Mouse (Mus musculus): ENCODE data around the gene Kif5c.

Gene Kif5c

DNA sequence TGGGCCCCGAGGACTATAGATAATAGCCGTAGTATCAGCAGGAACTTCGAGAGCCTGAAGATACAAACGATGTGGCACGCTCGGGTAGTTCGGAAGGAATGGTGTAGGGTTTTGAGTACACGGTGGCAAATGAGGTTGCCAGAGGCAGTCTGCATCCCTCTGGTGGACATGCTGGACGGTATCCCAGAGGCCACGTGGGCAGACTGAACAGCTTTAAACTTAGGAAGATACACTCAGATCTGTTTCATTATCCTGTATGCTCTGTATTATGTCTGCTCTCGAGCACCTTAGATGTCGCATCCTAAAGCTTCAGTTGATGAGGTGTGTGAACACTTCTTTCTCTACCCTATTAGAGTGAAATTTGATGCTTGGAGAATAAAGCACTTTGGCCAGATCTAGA lies 56.9 kb downstream of the Kif5c start:
- no peak for DNase-seq

DNA sequence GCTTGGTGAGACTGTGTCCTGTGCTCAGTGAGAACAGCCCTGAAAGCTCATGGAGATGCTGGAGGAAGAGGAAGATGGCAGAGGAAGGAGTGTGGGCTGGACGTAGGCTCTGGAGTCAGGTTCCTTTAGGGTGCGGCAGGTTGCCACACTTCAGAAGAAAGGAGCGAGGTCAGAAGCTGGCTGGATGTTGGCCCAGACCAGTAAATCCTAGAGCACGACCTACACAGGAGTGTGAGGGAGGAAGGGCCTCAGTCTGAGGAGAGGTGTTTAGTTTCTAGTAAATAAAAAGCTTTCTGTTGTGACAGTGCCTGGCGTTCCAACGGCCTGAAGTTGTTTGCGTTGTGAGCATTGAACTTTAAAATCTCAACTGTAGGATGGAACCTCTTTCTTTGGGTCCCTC lies 59.3 kb downstream of the Kif5c start:
- DNase-seq, result no peak

DNA sequence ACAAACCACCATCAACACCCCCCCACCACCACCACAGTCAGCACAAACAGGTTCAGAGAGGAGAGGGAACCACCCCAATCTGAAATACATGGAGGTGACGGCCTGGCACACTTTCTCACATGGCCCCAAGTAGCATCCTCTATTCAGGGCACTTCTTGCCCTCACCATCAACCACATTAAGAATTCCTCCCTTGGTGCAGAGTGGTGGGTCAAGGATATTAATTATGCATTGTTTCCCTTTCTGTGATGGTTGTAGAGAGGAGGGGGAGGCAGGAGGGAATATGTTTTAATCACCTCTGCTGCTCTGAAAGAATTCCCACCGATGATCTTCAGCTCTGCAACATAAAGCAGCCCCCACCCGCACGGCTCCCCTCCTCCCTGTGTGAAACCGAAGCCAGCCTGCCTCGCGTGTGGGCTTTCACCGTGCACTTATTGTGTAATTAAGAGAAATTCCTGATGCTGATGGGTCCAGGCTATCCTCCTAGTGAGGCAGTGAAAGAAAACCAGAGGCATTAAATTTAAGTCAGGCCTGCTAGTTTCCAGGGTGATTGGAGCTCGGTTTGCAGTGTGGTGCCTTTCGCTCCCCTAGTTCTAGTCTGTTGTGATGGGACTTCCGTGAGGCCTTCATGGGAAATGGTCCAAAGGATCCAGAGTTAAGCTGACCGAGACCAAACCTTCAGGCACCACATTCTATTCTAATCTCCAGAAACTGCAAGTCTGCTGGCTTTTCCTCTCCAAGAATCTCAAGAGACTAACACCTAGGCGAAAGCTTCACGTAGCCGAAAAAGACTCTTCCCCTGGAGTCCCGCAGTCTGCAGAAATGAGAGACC lies 60.3 kb downstream of the Kif5c start:
- no peak for DNase-seq

DNA sequence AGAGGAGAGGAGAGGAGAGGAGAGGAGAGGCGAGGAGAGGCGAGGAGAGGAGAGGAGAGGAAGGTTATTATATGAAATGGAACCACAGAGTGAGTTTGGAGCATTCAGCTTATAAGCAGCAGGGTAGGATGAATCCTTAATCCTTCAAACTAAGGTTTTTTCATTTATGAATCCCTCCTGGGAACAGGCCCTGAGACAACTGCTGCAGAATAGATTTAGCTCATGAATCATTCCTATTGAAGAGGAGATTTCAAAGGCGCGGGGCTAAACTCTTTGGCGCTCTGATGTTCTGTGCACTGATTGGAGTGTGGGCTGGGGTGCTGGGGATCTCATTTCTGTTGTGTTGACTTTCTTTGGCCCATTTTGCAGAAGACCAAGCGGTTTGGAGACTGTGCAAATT lies 63.7 kb downstream of the Kif5c start:
- DNase-seq, result no peak

DNA sequence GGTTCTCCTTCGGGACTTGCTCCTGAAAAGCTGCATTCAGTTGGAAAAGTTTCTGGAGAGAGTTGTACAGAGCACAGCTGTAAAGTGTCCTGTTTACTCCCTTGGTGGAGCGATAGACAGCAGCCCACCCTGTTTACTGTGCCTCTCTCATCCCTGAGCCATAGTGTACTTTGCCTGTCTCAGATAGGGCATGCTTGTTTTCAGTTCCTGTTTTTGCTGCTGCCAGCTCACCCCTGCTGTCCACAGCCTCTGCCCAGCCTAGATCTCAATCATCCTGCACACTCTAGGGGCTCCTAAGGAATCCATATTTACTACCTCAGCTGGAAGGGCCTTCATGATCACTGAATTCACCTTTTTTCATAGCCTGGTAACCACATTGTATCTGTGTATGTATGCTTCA lies 65.7 kb downstream of the Kif5c start:
- no peak for DNase-seq

DNA sequence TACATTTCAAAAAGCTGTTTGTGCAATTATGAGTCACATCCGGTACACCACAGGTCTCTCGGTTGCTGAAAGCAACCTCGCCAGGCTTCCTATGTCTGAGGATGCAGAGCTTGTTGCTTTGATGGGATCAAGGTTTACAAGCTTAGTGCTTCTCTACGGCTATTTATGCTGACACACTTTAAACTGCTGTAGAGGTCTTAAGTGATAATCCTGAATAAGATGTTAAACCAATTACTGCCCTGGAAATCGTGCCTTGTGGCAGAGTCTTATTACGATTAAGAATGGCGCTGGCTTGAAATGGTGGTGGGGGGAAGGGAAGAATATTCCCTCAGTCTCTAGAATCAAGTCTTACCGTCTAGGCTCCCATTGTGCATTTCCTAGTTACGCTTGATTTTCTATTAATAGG lies 71.3 kb downstream of the Kif5c start:
- no peak for DNase-seq

DNA sequence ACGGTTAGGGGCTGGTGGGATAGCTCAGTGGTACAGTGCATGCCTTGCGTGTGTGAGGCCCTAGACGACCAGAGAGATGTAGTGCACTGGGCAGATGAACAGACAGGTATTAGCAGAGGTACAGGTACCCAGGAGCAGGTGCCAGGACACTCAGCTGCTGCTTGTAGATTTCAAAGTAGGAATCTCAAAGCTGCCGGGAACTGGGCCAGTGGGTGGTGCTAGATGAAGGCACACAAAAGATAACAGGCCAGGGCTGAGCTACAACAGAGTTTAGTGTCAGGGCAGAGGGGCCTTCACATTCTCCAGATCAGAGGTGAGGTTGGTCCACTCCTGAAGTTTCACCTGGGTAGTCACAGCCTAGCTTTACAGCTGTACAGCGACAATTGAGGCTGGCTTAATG lies 72.3 kb downstream of the Kif5c start:
- DNase-seq, result no peak

DNA sequence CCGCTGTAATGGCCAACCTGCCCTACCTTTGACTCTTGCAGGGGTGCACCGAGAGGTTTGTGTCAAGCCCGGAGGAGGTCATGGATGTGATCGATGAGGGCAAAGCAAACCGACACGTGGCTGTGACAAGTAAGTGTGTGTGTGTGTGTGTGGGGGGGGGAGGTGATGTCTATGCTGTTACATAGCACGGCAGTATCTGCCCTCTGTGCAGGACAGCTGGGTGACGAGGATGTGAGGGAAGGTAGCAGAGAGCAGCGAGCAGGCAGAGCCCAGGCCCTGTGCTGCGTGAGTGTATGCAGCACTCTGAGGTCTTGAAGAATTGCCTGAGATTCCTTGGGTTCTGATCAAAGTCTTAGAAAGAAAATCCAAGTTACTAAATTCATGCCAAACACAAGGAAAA lies 75.6 kb downstream of the Kif5c start:
- DNase-seq, result no peak

DNA sequence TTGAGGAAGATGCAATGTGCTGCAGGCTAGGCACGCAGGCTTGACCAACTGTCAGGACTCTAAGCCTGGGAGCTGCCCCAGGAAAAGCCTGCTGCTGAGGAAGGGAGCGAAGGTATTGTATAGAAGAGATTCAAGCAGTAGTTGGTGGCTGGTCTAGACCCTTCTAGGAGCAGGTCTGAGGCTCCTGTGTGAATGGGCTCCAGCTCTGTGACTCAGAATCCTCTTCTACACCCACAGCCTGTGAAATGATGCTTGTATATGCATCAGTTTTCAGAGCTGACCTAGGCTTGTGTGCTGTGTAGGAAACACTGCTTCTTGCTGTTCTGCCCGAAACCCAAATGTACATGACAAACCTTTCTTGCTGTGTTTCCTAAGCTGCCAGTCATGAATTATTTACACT lies 76.4 kb downstream of the Kif5c start:
- no peak for DNase-seq

DNA sequence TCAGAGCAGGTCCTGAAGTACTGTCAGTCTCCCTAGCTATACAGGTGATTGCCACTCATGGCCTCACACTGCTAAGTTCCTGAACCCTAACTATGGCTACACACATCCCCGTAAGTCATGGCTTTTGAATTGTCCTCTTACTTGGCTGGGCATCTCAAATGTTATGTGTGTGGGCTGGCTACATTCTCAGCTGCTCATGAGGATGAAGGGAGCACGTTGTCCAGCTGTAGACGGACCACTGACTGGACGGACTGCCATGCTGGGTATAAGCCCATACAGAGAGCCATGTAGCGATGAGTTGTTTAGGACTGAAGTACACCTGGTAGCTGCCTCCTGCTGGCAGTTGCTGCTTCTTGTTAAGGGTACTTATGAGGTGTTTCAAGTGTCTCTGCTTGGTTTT lies 79.8 kb downstream of the Kif5c start:
- no peak for DNase-seq

DNA sequence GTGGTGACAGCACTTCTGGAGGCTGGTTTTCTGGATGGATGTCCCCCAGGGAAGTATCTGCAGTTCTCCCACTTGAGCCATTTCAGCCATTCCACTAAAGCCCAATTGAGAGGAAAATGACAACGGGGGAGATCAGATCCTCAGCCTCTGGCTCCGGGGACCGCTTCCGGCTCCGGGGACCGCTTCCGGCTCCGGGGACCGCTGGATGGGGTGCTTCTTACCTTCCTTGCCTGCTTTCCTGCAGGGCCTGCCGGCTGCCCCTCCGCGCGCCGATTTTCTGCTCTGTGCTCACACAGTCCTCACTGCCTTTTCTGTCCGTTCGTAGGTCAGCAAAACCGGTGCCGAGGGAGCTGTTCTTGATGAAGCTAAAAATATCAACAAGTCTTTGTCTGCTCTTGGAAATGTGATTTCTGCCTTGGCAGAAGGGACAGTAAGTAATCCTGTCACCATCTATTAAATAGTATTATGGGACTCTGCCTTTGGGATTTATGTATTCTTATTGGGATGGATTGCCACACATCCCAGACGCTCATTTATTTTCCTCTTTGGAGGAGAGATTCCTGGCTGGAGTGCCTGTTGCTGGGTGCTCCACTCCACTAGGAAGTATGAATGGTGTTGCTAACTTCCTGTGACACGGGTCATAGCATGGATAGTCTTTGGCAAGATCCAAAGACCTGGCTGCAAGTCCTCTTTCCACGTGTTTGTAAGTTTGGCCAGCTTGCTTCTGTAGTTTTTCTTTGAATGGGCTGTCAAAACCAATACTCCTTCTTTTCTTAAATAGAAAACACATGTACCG lies 81.3 kb downstream of the Kif5c start:
- DNase-seq, result no peak

DNA sequence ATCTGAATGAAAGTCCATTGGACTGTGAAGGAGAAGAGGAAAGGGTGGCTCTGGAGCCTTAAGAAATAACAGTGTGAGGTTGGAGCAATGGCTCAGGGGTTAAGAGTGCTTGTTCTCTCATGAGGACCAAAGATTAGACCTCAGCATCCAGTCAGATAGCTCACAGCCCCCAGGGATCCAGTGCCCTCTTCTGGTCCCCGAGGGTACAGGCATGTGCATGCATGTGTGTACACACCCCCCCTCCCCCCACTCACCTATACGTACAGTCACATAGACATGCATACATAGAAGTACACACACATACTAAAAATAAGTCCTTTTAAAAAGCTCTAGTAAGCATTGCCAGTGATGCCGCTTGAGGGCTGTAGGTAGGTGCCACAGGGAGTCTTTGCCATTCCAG lies 91.1 kb downstream of the Kif5c start:
- DNase-seq, result peak in 1 of 2 experiments; percentile 13

DNA sequence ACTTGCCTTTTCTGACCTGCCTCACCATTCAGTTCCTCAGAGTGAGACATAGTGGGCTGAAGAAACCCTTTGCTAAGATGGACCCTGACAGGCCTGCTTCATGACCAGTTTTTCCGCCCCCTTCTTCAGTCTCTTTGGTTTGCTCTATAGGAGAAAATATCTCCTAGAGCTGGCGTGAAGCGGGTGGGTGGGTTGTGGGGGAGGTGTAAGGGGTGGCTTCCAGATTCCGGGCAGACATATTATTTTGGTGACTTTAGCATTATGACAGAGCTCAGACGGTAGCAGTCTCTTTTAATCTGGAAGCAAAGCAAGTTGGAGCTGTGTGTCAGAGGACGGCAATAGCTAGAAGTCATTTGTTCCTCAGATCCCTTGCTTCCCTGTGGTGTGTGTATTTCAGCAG lies 92.6 kb downstream of the Kif5c start:
- DNase-seq, result no peak

DNA sequence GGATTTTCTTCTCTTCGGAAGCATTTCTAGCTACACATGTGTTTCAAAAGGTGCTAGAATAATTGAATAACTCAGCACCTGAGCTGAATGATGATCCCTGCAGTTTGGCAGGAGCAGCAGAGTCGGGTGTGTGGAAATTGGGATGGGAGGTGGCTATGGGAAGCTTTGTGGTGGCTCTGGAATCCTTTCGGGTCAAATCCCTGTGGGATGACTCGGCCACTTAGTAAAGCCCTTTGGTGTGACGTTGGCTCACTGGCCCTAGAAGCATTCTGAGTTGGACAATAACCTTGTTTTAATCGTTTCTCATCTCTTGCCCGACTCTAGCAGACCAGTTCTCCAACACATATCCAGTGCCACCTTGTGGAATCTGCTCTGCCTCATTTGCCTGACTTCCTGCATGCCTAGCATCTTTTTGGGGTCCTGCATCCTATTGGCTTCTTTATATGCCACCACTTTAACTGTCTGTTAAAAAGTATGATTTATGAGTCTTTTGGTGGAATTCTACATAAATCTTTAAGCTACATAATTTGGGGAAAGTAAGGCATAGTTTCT lies 93.3 kb downstream of the Kif5c start:
- no peak for DNase-seq

DNA sequence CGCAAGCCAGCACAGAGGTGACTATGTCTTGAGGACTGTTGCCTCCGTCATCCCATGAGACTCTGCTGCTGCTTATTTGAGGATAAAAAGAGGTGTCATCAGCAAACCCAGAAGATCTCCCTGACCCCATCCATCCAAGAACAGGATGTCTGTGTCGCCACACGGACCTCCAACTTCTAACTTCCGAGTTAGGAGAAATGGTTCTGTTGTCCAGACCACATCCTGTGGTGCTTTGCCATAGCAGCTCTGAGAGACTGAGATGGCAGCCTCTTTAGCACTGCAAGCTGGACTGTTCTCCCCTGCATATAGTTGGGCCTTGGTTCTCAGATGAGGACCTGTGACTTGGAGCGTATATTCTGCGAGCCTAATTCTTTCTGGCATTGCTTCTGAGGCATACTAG lies 97.4 kb downstream of the Kif5c start:
- no peak for DNase-seq

DNA sequence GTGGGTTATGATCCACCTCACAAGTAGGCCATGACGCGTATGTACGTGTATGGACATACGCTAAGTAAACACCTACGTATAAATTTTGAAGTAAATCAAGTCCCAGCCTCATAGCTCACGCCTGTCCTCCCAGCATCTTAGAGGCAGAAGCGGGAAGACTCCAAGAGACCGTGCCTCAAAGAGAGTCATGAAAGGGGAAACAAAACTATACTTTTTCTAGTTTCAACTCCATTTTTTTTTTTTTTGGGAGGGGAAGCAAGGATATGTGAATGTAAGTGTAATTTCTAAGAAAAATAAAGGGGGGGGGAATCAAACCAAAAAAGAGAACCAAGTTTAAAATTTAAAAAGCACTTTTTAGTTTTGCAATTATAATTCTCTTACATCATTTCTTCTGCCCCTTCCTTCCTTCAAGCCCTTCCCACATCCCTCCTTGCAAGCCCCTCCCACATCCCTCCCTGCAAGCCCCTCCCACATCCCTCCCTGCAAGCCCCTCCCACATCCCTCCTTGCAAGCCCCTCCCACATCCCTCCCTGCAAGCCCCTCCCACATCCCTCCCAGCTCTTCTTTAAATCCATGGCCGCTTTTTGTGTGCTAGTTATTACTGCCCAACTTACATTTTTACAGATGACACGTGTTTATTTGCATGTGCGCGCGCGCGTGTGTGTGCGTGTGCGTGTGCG lies 98.5 kb downstream of the Kif5c start:
- no peak for DNase-seq

DNA sequence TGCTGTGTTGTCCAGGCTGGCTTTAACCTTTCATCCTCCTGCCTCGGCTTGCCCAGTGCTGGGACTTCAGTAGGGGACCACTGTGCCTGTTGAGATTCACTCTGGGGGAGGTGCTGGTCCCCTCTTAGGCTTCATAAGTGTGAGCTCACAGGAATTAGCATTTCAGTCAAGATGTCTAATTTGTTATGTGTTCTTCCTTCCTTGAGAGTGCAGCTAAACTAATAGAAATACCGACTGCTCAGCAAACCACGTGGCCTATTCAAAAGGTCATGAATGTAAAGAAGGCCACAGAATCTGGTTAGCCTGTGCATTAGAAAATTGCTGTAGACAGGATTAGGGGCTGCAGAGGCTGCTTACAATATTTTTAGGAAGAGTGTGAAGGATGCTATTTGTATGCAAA lies 99.4 kb downstream of the Kif5c start:
- DNase-seq, result no peak

DNA sequence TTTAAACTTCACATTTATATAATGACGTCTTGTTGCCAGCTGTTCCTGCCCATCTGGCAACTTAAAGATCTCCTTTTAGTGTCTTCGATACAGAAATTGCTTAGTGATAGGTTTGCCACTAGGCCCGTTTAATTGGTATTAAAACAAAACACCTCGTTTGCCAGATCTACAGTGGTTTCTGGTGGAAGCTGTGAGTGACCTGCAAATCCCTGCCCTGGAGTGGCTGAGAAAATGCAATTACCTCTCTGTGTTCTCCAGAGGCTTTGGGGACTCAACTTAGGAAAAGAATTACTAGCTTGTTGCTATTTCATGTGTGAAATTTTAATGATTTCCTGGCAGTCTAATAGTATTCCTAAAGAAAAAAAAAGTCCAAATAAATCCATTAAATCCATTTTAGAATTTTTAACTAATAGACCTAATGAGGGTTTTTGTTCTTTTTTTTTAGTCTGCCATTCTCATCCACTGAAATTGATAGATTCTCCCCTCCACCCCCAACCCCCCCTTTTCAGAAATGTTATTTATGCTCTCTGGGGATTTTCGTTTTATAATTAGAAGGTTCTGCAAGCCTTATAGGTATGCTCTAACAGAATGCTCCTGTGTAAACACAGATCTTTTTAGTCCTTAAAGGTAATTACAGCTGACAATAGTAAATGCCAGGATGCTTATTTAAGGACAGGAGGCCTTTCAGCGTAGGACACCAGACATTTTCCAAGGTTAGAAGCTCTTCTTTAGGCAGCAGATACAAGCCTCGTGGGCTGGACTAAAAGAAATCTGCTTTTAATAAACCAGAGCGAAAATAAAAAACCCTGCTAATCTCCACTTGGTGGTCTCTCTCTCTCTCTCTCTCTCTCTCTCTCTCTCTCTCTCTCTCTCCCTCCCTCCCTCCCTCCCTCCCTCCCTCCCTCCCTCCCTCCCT lies 100.1 kb downstream of the Kif5c start:
- DNase-seq, result no peak

DNA sequence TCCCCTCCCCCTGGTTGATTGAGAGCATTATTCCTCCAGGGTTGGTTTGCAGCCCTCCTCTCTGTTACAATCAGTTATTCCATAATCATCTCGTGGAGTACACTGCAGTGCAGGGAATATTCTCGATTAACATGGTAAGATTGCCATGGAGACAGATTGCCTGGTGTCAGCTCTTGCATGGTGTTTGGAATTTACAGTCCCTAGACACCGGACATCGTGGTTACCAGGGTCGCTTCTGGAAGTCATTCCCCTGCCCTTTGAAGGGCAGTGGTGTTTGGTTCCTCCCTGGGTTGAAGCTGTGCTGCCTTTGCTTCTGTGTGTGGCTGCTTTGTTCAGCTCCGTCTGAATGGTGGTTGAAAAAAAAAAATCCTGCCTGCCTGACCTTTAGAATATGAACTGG lies 100.8 kb downstream of the Kif5c start:
- no peak for DNase-seq

DNA sequence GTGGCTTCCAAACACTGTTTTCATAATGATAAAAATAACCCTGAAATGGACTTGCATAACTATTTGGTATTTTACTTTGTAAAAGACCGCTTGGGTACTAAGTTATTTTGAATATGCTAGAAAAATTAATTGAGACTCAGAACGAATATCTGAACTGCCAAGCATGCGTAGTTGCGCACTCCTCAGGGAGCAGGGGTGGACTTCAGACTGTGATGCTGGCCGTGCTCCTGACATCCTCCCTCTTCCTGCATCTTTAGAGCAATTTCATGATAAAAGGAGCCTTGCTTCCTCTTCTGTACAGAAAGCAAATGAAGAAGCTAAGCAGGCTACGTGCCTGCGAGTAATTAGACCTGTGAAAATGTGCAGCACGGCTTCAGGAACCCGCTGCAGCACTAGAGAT lies 101.2 kb downstream of the Kif5c start:
- DNase-seq, result no peak

DNA sequence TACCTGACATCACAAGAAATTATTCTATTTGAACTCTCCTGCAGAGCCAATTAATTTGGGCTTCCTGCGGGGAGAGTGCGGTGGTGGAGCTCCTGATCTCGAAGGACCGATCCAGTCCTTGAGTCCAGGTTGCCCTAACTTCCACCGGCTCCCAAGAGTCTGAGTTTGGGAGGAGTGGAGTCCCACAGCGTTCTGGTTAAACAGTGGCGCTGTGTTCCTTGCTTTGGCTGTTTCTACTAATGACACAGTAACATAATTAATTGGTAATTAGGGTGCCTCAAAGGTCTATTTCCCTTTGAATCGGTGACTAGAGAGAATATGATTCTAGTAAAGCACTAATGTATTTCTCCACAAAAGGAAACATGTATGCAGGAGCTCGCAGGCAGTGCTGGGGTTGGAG lies 103.2 kb downstream of the Kif5c start:
- DNase-seq, result no peak

DNA sequence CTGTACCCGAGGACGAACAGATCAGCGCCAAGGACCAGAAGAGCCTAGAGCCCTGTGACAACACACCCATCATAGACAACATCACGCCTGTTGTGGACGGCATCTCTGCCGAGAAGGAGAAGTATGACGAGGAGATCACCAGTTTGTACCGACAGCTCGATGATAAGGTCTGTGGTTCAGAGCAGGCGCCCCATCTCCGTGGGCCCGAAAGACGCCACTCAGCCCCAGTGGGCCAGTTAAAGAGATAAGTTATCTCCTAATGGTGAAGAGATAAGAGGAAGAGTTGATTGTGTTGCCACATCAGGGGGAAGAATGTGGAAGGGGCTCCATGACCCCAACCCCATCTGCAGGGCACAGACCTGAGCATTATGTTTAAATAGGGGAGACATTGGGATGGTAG lies 103.9 kb downstream of the Kif5c start:
- no peak for DNase-seq
